Mouse (Mus musculus) spleen, adult 18-20 months (tissue): ENCODE results near the gene Tfpi.

Source experiments
- DNase-seq, 2 experiments: peaks; one replicate each; pipeline ENCODE4 v3.0.0; 2022; ENCODE audit warnings: mixed read lengths in 2 of 2

Gene Tfpi

GRCm38 (mm10) chr2:84388023-84388416 is 88.6 kb downstream of the Tfpi start:
- DNase-seq: no peak

- no peak for DNase-seq
These were observed 89.1 kb downstream of the Tfpi start for GRCm38 (mm10) chr2:84387394-84388022.

- no peak for DNase-seq
These were observed 89.8 kb downstream of the Tfpi start for GRCm38 (mm10) chr2:84386563-84387393.

GRCm38 (mm10) chr2:84384911-84385693 is 91.5 kb downstream of the Tfpi start:
- DNase-seq: no peak

- DNase-seq: no peak
These were observed 92.7 kb downstream of the Tfpi start for GRCm38 (mm10) chr2:84383828-84384227.
